Mouse (Mus musculus): ENCODE data around the gene Gpr171. TPM values are rescaled to one million over a fixed set of nuclear protein-coding genes. Genes with fewer than 3 reads are reported as not detected.
"Not testable (repeated sequence)": the region's sequence is repeated elsewhere in the genome, so short reads cannot be mapped to it uniquely, and the experiment has no call there.

Gpr171 gene
- polyA plus RNA-seq, 1 experiment from 2014 or later: 0.91 TPM

DNA sequence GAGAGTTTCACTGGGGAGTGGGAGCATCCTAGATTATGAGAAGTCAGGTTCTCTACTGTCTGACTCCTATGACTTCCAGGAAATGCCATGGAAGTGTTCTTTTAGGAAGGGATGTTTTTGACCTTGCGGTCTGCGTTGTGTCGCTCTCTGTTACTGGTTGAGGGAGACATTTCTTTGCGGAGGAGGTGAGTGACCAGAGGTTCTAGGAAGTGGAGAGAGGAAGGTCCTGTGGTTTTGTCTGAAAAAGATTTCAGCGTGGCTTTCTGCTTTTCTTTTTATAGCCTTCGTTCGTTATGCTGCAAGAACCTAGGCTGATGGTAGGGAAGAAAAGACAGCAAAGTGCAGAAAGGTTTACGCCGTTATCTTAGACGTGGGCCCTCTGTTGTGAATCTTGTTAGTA is 3.1 kb downstream of the Gpr171 start:
- H3K9ac ChIP-seq (ENCODE audit: low read depth, low read length): no peak overlapping the region
- ATAC-seq: no peak
- H3K4me3 ChIP-seq (ENCODE audit: low read length): no peak overlapping the region
- H3K9me3 ChIP-seq (ENCODE audit: control insufficient read depth, low read length): no peaks in the 10 kb centered on the region
- no peaks in the 10 kb centered on the region for H3K4me1 ChIP-seq (ENCODE audit: control insufficient read depth, insufficient read depth, low read depth, low read length)
- 87% methylated on average over 10 of the region's 10 CpGs for WGBS
- H3K4me2 ChIP-seq (ENCODE audit: low read length): no peak overlapping the region
- no peak overlapping the region for H3K27ac ChIP-seq (ENCODE audit: low read depth, low read length)
- H3K27me3 ChIP-seq (replicated peaks; ENCODE audit: control insufficient read depth, insufficient read depth, low read length): no peaks in the 10 kb centered on the region
- no peaks in the 10 kb centered on the region for H3K36me3 ChIP-seq (ENCODE audit: control insufficient read depth, insufficient read depth, low read length)

DNA sequence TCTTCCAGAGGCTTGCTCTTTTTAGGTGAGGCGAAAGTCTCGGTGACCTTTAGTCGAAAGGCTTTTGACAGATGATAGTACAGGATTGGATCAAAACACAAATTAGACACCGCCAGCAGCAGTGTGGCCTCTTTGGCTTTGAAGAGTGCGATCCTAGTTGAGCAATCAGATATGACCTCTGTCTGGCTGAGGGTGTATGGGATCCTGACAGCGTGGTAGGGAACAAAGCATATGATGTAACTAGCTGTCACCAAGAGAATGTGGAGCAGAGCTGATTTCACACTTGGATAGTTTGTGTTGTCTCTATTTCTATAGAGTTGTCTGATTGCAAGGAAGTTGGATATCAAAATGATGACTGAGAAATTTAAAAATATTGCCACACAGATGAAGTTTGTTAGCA is 4.2 kb downstream of the Gpr171 start:
- H3K27me3 ChIP-seq (replicated peaks; ENCODE audit: control insufficient read depth, insufficient read depth, low read length): no peaks in the 10 kb centered on the region

DNA sequence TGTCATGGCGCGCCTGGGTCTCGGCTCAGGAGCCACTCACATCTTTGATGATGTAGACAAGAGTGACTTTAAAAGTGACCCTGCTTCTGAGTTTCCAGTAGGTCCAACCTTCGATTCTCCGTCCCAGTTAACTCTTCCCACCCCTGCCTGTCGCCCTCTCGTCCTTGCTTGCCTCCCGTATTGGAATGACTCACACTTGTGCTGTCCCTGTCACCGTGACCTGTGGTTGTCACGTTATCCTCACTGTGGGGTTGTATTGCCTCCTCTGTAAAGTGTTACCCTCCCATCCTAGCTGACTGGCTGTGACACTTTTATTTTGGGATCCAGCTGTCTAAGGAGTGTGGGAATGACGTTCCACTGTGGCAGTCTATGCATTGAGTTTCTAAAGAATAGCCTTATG is 8.9 kb downstream of the Gpr171 start:
- no peak overlapping the region for H3K4me3 ChIP-seq (ENCODE audit: low read length)
- no peak for ATAC-seq
- WGBS: 79% methylated on average over 11 of the region's 11 CpGs

More for the DNA sequence above, 4.2 kb downstream of the Gpr171 start:
- 62% methylated on average over 6 of the region's 6 CpGs for WGBS
- no peak for ATAC-seq
- Histone ChIP-seq H3K9ac (ENCODE audit: low read depth, low read length) (no peak overlapping the region), H3K4me2 (ENCODE audit: low read length) (no peak overlapping the region), H3K36me3 (ENCODE audit: control insufficient read depth, insufficient read depth, low read length) (no peaks in the 10 kb centered on the region), H3K27ac (ENCODE audit: low read depth, low read length) (no peak overlapping the region), H3K4me3 (ENCODE audit: low read length) (no peak overlapping the region), H3K4me1 (ENCODE audit: control insufficient read depth, insufficient read depth, low read depth, low read length) (no peaks in the 10 kb centered on the region), H3K9me3 (ENCODE audit: control insufficient read depth, low read length) (no peaks in the 10 kb centered on the region)

DNA sequence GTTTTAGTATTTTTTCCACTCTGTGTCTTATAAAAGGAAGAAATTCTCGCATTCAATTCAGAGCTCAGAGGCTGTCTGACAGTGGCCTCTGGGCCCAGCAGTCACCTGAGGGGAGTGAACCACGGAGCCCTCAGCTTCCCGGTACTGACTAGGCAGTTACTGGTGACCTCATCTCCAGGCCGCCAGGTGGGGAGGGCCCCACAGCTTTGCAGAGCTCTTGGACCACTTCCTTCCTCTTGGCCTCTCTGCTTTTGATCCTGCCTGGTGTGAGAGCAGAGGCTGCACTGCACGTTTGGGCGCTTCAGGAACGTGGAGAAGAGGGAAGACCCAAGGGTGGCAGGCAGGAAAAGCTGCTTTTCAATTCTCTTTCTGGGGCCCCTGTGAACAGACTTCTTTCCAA is 20.7 kb downstream of the Gpr171 start:
- no peak overlapping the region for H3K9ac ChIP-seq (ENCODE audit: low read depth, low read length)
- 31% methylated on average over 7 of the region's 7 CpGs for WGBS
- no peak overlapping the region for H3K4me3 ChIP-seq (ENCODE audit: low read length)
- no peak overlapping the region for H3K4me2 ChIP-seq (ENCODE audit: low read length)
- no peak overlapping the region for H3K27ac ChIP-seq (ENCODE audit: low read depth, low read length)
- H3K27me3 ChIP-seq (replicated peaks; ENCODE audit: control insufficient read depth, insufficient read depth, low read length): no peaks in the 10 kb centered on the region
- H3K9me3 ChIP-seq (ENCODE audit: control insufficient read depth, low read length): no peaks in the 10 kb centered on the region
- H3K4me1 ChIP-seq (ENCODE audit: control insufficient read depth, insufficient read depth, low read depth, low read length): no peaks in the 10 kb centered on the region
- peak; percentile 57; the same call in 1 of the 2 replicates for ATAC-seq
- 0 out of 2 replicates have a peak, but pooled peaks cover 3% of the 10 kb centered on the region for H3K36me3 ChIP-seq (ENCODE audit: control insufficient read depth, insufficient read depth, low read length)

More for the DNA sequence above, 8.9 kb downstream of the Gpr171 start:
- Histone ChIP-seq H3K4me1 (ENCODE audit: control insufficient read depth, insufficient read depth, low read depth, low read length) (no peaks in the 10 kb centered on the region), H3K27me3 (replicated peaks; ENCODE audit: control insufficient read depth, insufficient read depth, low read length) (no peaks in the 10 kb centered on the region), H3K27ac (ENCODE audit: low read depth, low read length) (no peak overlapping the region), H3K9me3 (ENCODE audit: control insufficient read depth, low read length) (no peaks in the 10 kb centered on the region), H3K9ac (ENCODE audit: low read depth, low read length) (no peak overlapping the region), H3K36me3 (ENCODE audit: control insufficient read depth, insufficient read depth, low read length) (no peaks in the 10 kb centered on the region), H3K4me2 (ENCODE audit: low read length) (no peak overlapping the region)

DNA sequence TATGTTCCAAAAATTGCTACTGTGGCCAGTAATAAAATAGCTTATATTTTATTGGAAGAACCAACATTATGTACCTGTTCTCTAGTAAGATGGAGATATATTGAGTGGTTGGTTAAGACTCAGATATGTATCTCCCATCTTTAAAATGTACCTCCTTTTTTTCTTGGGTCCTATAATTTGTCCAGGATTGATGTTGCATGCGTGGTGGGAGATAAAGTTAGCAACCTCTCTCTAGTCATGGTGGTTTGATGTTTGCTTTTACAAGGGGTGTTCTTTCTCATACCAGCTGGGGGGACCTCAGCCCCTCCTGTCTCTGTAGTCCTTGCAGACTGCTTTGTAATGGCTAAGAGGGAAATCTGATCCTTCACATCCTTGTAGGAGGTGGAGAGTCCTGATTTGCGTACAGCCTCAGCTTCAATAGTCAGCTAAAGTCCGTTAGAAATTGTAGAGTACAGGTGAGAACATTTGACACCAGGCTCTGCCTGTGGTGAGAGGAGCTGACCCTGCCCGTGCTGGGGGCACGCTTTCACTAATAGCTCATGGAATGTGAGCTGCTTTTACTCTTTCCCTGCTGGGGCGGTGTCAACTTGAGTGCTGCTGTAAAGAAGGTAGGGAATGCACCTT is 21.2 kb downstream of the Gpr171 start:
- 28% methylated on average over 6 of the region's 6 CpGs for WGBS
- H3K4me2 ChIP-seq (ENCODE audit: low read length): no peak overlapping the region
- H3K4me1 ChIP-seq (ENCODE audit: control insufficient read depth, insufficient read depth, low read depth, low read length): no peaks in the 10 kb centered on the region
- H3K27me3 ChIP-seq (replicated peaks; ENCODE audit: control insufficient read depth, insufficient read depth, low read length): no peaks in the 10 kb centered on the region
- H3K36me3 ChIP-seq (ENCODE audit: control insufficient read depth, insufficient read depth, low read length): 0 out of 2 replicates have a peak, but pooled peaks cover 3% of the 10 kb centered on the region
- no peak overlapping the region for H3K9ac ChIP-seq (ENCODE audit: low read depth, low read length)
- H3K9me3 ChIP-seq (ENCODE audit: control insufficient read depth, low read length): no peaks in the 10 kb centered on the region
- 0 out of 2 replicates have a peak, but pooled peaks have one; percentile 14 for ATAC-seq
- no peak overlapping the region for H3K4me3 ChIP-seq (ENCODE audit: low read length)
- no peak overlapping the region for H3K27ac ChIP-seq (ENCODE audit: low read depth, low read length)

DNA sequence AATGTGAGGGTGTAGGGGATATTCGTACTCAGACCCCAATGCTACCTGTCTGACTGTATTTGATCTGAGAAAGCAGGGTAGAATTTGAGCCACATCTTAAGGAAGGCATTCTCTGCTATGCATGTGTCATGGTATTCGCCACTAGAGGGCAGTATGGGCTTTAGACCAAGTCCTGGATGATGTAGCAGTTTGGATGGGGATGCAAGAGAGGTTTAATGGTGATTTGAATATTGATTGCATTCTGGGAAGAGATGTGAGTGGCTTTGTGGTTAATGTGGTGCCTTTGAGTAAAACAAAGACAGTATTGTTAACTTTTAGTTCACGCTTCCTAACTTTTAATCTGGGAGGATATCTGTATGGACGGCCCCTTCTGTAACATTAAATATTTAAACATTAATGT is 22.3 kb downstream of the Gpr171 start:
- no peaks in the 10 kb centered on the region for H3K4me1 ChIP-seq (ENCODE audit: control insufficient read depth, insufficient read depth, low read depth, low read length)
- H3K27ac ChIP-seq (ENCODE audit: low read depth, low read length): no peak overlapping the region
- 29% methylated on average over 4 of the region's 4 CpGs for WGBS
- 0 out of 2 replicates have a peak, but pooled peaks cover 3% of the 10 kb centered on the region for H3K36me3 ChIP-seq (ENCODE audit: control insufficient read depth, insufficient read depth, low read length)
- H3K4me3 ChIP-seq (ENCODE audit: low read length): no peak overlapping the region
- no peak overlapping the region for H3K9ac ChIP-seq (ENCODE audit: low read depth, low read length)
- no peaks in the 10 kb centered on the region for H3K27me3 ChIP-seq (replicated peaks; ENCODE audit: control insufficient read depth, insufficient read depth, low read length)
- no peak for ATAC-seq
- H3K4me2 ChIP-seq (ENCODE audit: low read length): no peak overlapping the region
- no peaks in the 10 kb centered on the region for H3K9me3 ChIP-seq (ENCODE audit: control insufficient read depth, low read length)

DNA sequence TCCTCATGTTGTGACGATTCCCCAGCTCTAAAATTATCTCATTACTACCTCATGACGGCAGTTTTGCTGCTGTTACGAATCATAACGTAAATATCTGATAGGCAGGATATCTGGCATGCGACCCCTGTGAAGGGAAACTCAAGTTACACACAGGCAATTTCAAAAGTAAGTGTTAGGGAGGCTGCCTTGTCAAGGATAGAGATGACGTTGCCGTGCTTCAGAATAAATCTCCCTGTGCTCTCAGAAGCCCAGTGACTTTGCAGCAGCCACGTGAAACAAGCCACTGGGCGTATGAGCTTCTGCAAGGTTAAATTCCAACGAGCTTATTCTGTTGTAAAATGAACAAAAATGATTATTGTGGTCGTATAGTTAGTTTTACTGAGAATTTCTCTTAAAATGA is 23.0 kb downstream of the Gpr171 start:
- Histone ChIP-seq H3K9ac (ENCODE audit: low read depth, low read length) (no peak overlapping the region), H3K4me2 (ENCODE audit: low read length) (no peak overlapping the region), H3K36me3 (ENCODE audit: control insufficient read depth, insufficient read depth, low read length) (no peaks in the 10 kb centered on the region), H3K4me1 (ENCODE audit: control insufficient read depth, insufficient read depth, low read depth, low read length) (no peaks in the 10 kb centered on the region), H3K4me3 (ENCODE audit: low read length) (no peak overlapping the region), H3K27ac (ENCODE audit: low read depth, low read length) (no peak overlapping the region), H3K27me3 (replicated peaks; ENCODE audit: control insufficient read depth, insufficient read depth, low read length) (no peaks in the 10 kb centered on the region), H3K9me3 (ENCODE audit: control insufficient read depth, low read length) (no peaks in the 10 kb centered on the region)
- no peak for ATAC-seq
- WGBS: 83% methylated on average over 11 of the region's 11 CpGs

DNA sequence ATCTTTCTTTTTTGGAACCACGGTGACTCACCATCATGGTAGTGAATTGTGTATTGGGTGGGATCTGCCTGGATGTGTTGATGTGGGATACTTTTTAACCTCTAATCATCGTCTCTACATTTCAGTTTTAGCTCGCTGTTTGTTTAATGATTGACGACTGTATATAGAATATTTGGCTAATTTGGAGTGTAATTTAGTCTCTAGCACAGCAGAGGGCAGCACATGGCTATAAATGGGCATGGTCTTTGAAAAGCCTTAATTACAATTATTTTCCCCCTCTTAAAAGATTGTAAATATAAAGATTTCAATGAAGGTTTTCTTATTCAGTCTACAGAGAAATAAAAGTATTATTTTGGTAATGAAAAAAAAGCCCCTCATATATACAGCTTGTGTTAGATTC is 24.3 kb downstream of the Gpr171 start:
- no peak for ATAC-seq
- no peaks in the 10 kb centered on the region for H3K36me3 ChIP-seq (ENCODE audit: control insufficient read depth, insufficient read depth, low read length)
- whole genome bisulfite sequencing: 53% methylated on average over 4 of the region's 4 CpGs
- H3K4me2 ChIP-seq (ENCODE audit: low read length): no peak overlapping the region
- H3K4me1 ChIP-seq (ENCODE audit: control insufficient read depth, insufficient read depth, low read depth, low read length): no peaks in the 10 kb centered on the region
- no peak overlapping the region for H3K4me3 ChIP-seq (ENCODE audit: low read length)
- no peak overlapping the region for H3K9ac ChIP-seq (ENCODE audit: low read depth, low read length)
- H3K27me3 ChIP-seq (replicated peaks; ENCODE audit: control insufficient read depth, insufficient read depth, low read length): no peaks in the 10 kb centered on the region
- no peaks in the 10 kb centered on the region for H3K9me3 ChIP-seq (ENCODE audit: control insufficient read depth, low read length)
- H3K27ac ChIP-seq (ENCODE audit: low read depth, low read length): no peak overlapping the region

DNA sequence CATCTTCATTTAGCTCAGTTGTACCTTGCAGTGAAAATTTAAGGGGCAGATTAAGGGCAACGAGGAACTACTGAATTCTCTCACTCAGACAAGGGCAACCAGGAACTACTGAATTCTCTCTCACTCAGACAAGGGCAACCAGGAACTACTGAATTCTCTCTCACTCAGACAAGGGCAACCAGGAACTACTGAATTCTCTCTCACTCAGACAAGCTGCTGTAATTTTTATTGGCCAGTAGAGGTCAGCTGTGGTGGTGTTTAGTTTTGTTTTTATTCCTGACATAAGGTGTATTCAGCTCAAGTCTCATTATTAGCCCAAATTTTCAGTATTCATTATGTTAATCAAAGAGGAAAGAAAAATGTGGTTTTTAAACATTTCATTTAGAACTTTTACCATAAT is 32.5 kb downstream of the Gpr171 start:
- 83% methylated on average over 1 of the region's 1 CpGs for WGBS
- H3K27me3 ChIP-seq (replicated peaks; ENCODE audit: control insufficient read depth, insufficient read depth, low read length); ATAC-seq; H3K27ac ChIP-seq (ENCODE audit: low read depth, low read length); H3K36me3 ChIP-seq (ENCODE audit: control insufficient read depth, insufficient read depth, low read length); H3K4me3 ChIP-seq (ENCODE audit: low read length); H3K9me3 ChIP-seq (ENCODE audit: control insufficient read depth, low read length); H3K4me1 ChIP-seq (ENCODE audit: control insufficient read depth, insufficient read depth, low read depth, low read length); H3K4me2 ChIP-seq (ENCODE audit: low read length); H3K9ac ChIP-seq (ENCODE audit: low read depth, low read length): not testable (repeated sequence)
